Mouse (Mus musculus) ES-E14 (cell line): Measurements from ENCODE around the gene Vps37b.

Experiments used
- CHD2 ChIP-seq: IDR thresholded peaks from 2 replicates; pipeline ENCODE4 v1.6.1; 2014; ENCODE audit warnings: mild to moderate bottlenecking, low read depth, low read length, inconsistent platforms
- ZNF384 ChIP-seq: IDR thresholded peaks from 2 replicates; pipeline ENCODE4 v1.6.1; 2012; ENCODE audit warnings: low read depth, low read length, inconsistent platforms

GRCm38 (mm10) chr5:124021701-124022100 is 10.4 kb downstream of the Vps37b start:
- TF ChIP-seq CHD2: no peak
- TF ChIP-seq ZNF384: no peak
